Mouse (Mus musculus) kidney, postnatal 25 days (tissue): ENCODE results near the gene Plekhm3.
A peak's percentile ranks its signal among the peaks of the same experiment; 100 is the strongest.

Experiments used
- DNase-seq, 2 experiments: peaks; one replicate each; pipeline ENCODE4 v3.0.0; 2021; ENCODE audit warnings: mixed read lengths in 2 of 2

Gene Plekhm3

DNA sequence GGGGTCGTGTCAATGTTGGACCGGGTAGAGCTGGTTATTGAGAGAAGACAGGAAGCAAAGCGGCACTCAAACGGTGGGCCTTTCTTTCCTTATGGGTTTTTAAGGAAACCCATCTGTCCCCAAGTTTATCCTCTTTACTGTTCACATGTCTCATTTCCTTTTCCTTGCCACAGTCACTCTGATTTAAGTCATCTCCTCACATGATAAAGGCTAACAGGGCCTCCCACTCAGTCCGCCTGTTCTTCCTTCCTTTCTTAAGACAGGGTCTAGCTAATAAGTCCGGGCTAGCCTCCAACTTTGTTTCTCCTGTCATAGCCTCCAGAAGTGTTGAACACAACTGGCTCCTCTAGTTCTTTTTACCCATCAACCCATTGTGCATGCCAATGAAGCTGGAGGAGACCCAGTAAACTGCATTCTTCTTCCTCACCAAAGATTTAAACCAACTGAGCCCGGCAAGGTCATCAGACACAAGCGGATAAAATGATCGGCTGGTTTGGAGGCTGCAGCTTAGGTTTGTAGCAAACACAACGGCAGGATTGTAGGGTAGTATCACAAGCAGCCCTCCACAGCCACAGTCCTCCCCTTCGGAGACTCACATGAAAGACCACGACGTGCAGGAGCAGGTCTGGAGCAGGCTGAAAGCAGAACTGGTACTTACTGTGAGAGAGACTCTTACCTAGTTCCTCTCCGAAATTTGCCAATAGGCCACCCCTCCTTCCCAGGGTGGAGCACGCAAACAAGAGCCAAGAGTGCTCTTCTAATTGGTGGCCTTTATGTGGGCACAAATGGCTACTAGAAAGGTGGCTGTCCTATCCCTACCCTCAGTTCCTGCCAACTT is 29.0 kb downstream of the Plekhm3 start:
- DNase-seq, result no peak

GRCm38 (mm10) chr1:64925594-64925993 is 31.0 kb downstream of the Plekhm3 start:
- DNase-seq, result no peak

DNA sequence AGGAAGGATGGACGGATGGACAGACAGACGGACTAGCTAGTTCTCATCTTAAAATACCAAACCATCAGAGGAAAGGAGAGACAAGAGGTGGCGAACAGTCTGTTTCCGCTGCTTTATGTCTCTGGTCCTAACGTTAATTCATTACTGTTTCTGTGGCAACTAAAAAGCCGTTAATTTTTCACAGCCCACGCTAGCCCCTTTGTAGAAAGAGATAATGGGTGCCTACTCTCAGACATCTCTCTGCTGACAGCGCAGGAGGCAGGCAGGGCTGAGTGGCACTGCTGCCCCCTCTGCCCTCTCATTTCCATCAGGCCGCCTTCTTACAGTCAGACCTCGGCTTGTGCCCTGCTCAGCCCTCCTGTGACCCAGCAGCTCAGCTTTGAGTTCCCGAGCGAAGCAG is 32.3 kb downstream of the Plekhm3 start:
- DNase-seq, result no peak

- DNase-seq, result peak in 1 of 2 experiments; percentile 24
Measured at GRCm38 (mm10) chr1:64918810-64919528, 37.7 kb downstream of the Plekhm3 start.

- no peak for DNase-seq
Measured at GRCm38 (mm10) chr1:64917966-64918365, 38.7 kb downstream of the Plekhm3 start.

GRCm38 (mm10) chr1:64916884-64917507 is 39.6 kb downstream of the Plekhm3 start:
- no peak for DNase-seq

DNA sequence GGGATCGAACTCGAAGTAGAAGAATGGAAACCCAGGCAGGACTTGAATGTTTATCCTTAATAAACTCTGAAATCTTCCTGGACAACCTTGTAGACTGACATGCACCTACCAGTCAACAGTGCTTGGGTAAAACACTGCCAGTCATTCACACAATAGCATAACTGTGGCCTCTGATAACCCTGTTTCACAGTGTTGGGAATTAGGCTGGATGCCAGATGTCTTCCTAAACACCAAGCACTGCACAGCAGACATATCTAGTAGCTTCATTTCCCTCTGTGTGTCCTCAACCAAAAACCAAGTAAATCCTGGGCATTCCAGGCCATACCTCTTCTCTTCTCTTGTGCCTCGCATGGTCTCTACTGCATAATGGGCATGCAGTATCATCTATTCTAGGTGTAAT is 42.3 kb downstream of the Plekhm3 start:
- no peak for DNase-seq

DNA sequence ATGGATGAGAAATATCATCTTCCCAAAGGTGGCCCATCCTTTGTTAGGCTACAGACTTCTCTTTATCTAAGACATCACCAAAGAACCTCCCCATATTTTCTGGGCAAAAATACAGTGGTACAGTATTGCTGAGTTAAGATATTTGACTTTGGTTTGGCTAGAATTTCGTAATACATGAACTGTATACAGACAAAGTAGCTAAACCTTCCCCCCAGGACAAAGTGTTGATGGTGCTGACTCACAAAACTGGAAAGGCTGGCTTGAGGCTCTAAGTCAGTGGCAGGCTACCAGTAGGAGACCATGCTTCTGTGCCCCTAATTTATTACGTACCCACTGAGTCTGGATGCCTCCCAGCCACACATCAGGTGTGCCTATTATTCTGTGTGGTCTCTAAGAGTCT is 48.9 kb downstream of the Plekhm3 start:
- DNase-seq, result no peak

DNA sequence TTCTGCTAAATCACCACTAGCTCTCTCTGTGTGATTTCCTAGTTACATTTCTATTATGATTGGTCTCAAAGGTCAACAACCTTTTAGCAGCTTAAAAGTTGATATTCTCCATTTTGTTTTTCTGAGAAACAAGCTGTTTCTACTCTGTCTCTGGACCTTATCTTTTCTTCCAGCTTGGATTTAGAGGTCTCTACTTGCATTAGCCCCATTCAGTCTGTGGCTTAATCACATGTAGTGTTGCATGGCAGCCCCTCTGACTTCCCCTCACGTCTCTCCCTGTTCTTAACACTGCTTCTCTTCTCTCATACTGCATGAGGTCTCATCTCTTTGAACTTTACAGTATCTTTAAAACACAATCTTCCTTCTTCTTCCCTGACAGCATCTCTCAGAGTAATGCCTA is 50.4 kb downstream of the Plekhm3 start:
- no peak for DNase-seq

- no peak for DNase-seq
Measured at GRCm38 (mm10) chr1:64903415-64903814, 53.2 kb downstream of the Plekhm3 start.

- DNase-seq, result no peak
Measured at GRCm38 (mm10) chr1:64902804-64903203, 53.8 kb downstream of the Plekhm3 start.

GRCm38 (mm10) chr1:64899763-64900162 is 56.9 kb downstream of the Plekhm3 start:
- no peak for DNase-seq

- no peak for DNase-seq
Measured at GRCm38 (mm10) chr1:64897485-64897884, 59.1 kb downstream of the Plekhm3 start.

- no peak for DNase-seq
Measured at GRCm38 (mm10) chr1:64893806-64894205, 62.8 kb downstream of the Plekhm3 start.

DNA sequence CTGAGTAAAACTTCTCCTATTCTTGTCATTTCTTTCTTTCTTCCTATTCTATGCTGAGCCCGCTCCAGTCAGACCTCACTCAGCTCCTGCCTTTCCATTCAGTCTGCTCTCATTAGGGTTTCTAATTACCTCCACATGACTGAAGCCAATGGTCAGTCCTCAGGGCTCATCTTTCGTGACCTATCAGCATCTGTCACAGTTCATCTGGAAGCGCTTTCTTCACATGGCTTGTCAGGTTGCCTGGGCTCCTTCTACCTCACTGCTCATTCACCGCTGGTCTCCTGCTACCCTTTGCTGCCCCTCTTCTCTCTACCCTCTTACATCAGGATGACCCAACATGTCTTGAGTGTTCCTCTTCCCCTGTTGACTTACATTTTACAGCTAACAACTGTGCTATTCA is 65.3 kb downstream of the Plekhm3 start:
- no peak for DNase-seq

GRCm38 (mm10) chr1:64887502-64888203 is 69.0 kb downstream of the Plekhm3 start:
- DNase-seq, result no peak

GRCm38 (mm10) chr1:64886718-64887117 is 69.9 kb downstream of the Plekhm3 start:
- DNase-seq, result no peak

- DNase-seq, result no peak
Measured at GRCm38 (mm10) chr1:64885328-64885727, 71.3 kb downstream of the Plekhm3 start.

GRCm38 (mm10) chr1:64884007-64884406 is 72.6 kb downstream of the Plekhm3 start:
- no peak for DNase-seq

- no peak for DNase-seq
Measured at GRCm38 (mm10) chr1:64880613-64881012, 76.0 kb downstream of the Plekhm3 start.

DNA sequence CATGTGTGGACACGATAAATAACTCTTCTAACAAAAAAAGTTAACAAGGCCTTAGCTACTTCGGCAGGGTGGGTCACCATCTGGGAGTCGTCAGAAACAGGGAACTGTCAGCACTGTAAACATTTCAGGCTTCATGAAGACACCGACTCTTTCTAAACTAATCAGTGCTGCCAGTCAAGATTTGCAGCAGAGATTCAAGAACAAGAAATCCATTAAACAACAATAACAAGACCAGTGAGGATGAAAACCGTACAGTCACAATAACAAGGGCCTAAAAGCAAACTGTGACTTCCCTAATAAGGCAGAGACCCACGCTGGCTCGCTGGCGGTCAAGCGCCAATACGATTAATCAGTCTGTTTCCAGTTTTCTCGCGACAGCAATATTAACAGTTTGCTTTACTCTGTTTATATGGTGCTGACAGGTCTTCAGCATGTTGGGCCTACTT is 77.8 kb downstream of the Plekhm3 start:
- no peak for DNase-seq

GRCm38 (mm10) chr1:64876276-64876675 is 80.3 kb downstream of the Plekhm3 start:
- DNase-seq, result peak; percentile 35 to 48

- DNase-seq, result no peak
Measured at GRCm38 (mm10) chr1:64875712-64876111, 80.9 kb downstream of the Plekhm3 start.
